Mouse (Mus musculus) lung, postnatal 0 days (tissue): ENCODE measurements around the gene Itgb6. TPM values are rescaled to one million over a fixed set of nuclear protein-coding genes. Genes with fewer than 3 reads are reported as not detected.

ENCODE experiments used
- ATAC-seq: fragments of 200-750 bp; cut with Nextera tagmentation; 2 replicates; pipeline ENCODE4 v1.8.0; 2017; ENCODE audit warnings: moderate library complexity
- DNase-seq: peaks from one replicate; pipeline ENCODE4 v3.0.0-alpha.2; 2016; ENCODE audit warnings: low spot score
- H3K27ac ChIP-seq: fragments of 300-500 bp; sonication (generic); 2 replicates; pipeline ENCODE4 v1.5.1; 2014; ENCODE audit warnings: antibody characterized with exemption, mild to moderate bottlenecking, low read length, mixed read lengths
- H3K27me3 ChIP-seq: fragments of 300-500 bp; sonication (generic); replicated peaks from 2 replicates; pipeline ENCODE4 v1.6.1; 2014; ENCODE audit warnings: low read length, mixed read lengths; ENCODE audit not compliant: insufficient read depth
- H3K36me3 ChIP-seq: fragments of 300-500 bp; sonication (generic); 2 replicates; pipeline ENCODE4 v1.6.1; 2014; ENCODE audit warnings: low read length, mixed read lengths; ENCODE audit not compliant: insufficient read depth
- H3K4me1 ChIP-seq: fragments of 300-500 bp; sonication (generic); 2 replicates; pipeline ENCODE4 v1.6.1; 2014; ENCODE audit warnings: antibody characterized with exemption, low read depth, low read length, mixed read lengths; ENCODE audit not compliant: insufficient read depth
- H3K4me2 ChIP-seq: fragments of 300-500 bp; sonication (generic); replicated peaks from 2 replicates; pipeline ENCODE4 v1.6.1; 2014; ENCODE audit warnings: low read depth, mild to moderate bottlenecking, low read length, moderate library complexity, mixed read lengths
- H3K4me3 ChIP-seq: fragments of 300-500 bp; sonication (generic); 2 replicates; pipeline ENCODE4 v1.5.1; 2014; ENCODE audit warnings: low read depth, low read length
- H3K9ac ChIP-seq: fragments of 300-500 bp; sonication (generic); replicated peaks from 2 replicates; pipeline ENCODE4 v1.6.1; 2014; ENCODE audit warnings: low read depth, mild to moderate bottlenecking
- H3K9me3 ChIP-seq: fragments of 300-500 bp; sonication (generic); 2 replicates; pipeline ENCODE4 v1.6.1; 2016; ENCODE audit warnings: low read length, mixed read lengths
- CTCF ChIP-seq: IDR thresholded peaks from 2 replicates; pipeline ENCODE4 v1.5.1; 2016; ENCODE audit warnings: antibody characterized with exemption, mild to moderate bottlenecking
- EP300 ChIP-seq: IDR thresholded peaks from 2 replicates; pipeline ENCODE4 v1.6.1; 2016; ENCODE audit warnings: antibody characterized with exemption, mild to moderate bottlenecking, control low read depth
- WGBS: fragments of 180-500 bp; shearing (Covaris S2); extraction: QIAGEN DNeasy Blood & Tissue Kit; methylation state at CpG from one replicate; pipeline ENCODE4 v1.1.7; 2014; 5-methylcytosine and 5-hydroxymethylcytosine counted together
- polyA plus RNA-seq: library from polyadenylated mRNA; unstranded; fragments of >200 nt; fragmentation: Nextera tagmentation; extraction: Ambion mirVana; gene quantifications from 2 replicates; pipeline ENCODE4 v1.2.1, GENCODE M21; 2015

Itgb6 gene
- polyA plus RNA-seq, 1 experiment from 2014 or later: 19.2 TPM

DNA sequence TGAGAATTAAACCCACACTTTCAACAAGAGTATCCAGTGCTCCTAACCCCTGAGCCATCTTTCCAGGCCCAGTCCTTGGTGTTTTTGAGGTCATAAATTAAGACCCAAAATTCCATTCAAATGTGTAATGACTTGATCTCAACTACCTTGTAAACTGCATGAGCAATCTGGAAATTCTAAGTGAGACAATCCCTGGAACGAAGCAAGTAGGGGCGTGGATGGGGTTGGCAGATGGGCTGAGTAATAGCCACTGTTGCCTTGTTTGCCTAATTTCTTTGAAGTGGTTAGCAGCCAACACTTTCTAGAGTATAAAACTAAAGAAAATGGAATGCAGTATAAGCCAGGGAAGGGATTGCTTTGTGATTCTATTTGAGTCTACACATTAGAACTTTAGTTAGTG lies 89.7 kb downstream of the Itgb6 start:
- TF ChIP-seq CTCF (no peak), EP300 (0 out of 2 replicates have a peak, but pooled peaks have one; percentile 20)
- peaks cover 7% of the 10 kb centered on the region for H3K4me1 ChIP-seq
- no peak overlapping the region for H3K4me3 ChIP-seq
- WGBS: 53% methylated on average over 2 of the region's 2 CpGs
- ATAC-seq (no peak), DNase-seq (no peak)
- no peak overlapping the region for H3K27ac ChIP-seq
- H3K36me3 ChIP-seq: no peaks in the 10 kb centered on the region
- H3K4me2 ChIP-seq: no peak overlapping the region
- H3K9me3 ChIP-seq: no peaks in the 10 kb centered on the region
- H3K9ac ChIP-seq: no peak overlapping the region
- H3K27me3 ChIP-seq: no peaks in the 10 kb centered on the region

- Histone ChIP-seq H3K27ac (no peak overlapping the region), H3K4me3 (no peak overlapping the region), H3K4me2 (no peak overlapping the region), H3K4me1 (no peaks in the 10 kb centered on the region), H3K9ac (no peak overlapping the region), H3K27me3 (no peaks in the 10 kb centered on the region), H3K36me3 (no peaks in the 10 kb centered on the region), H3K9me3 (no peaks in the 10 kb centered on the region)
- ATAC-seq (no peak), DNase-seq (no peak)
- TF ChIP-seq CTCF (no peak), EP300 (no peak)
- WGBS: 74% methylated on average over 2 of the region's 2 CpGs
These were observed 92.1 kb downstream of the Itgb6 start for GRCm38 (mm10) chr2:60630304-60630703.

- Histone ChIP-seq H3K4me1 (no peaks in the 10 kb centered on the region), H3K9ac (no peak overlapping the region), H3K9me3 (no peaks in the 10 kb centered on the region), H3K36me3 (no peaks in the 10 kb centered on the region), H3K4me3 (no peak overlapping the region), H3K27me3 (no peaks in the 10 kb centered on the region), H3K4me2 (no peak overlapping the region), H3K27ac (no peak overlapping the region)
- DNase-seq (no peak), ATAC-seq (no peak)
- TF ChIP-seq CTCF (no peak), EP300 (no peak)
- WGBS: 81% methylated on average over 4 of the region's 4 CpGs
These were observed 94.5 kb downstream of the Itgb6 start for GRCm38 (mm10) chr2:60627952-60628351.

GRCm38 (mm10) chr2:60627515-60627914 lies 94.9 kb downstream of the Itgb6 start:
- ATAC-seq (no peak), DNase-seq (no peak)
- Histone ChIP-seq H3K9ac (no peak overlapping the region), H3K4me2 (no peak overlapping the region), H3K4me1 (no peaks in the 10 kb centered on the region), H3K27me3 (no peaks in the 10 kb centered on the region), H3K36me3 (no peaks in the 10 kb centered on the region), H3K9me3 (no peaks in the 10 kb centered on the region), H3K4me3 (no peak overlapping the region), H3K27ac (no peak overlapping the region)
- WGBS: 57% methylated on average over 10 of the region's 10 CpGs
- TF ChIP-seq EP300 (no peak), CTCF (no peak)

DNA sequence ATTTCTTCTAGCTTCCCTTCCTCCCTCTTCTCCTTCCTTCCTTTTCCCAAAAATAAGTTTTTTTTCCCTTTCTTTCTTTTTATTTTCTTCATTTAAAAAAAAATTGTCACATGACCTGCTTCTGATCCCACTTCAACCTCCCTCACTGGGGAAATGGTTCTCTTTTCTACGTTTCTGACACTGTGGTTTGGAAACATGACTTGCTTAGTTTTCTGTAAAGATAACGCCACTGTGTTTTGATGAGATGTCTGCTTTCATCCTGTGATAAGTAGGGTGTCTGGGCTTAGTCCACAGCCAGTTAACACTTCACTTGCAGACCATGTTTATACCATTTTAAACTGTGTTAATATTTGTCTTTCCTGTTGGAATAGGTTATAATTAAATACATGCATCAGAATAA lies 96.7 kb downstream of the Itgb6 start:
- no peak overlapping the region for H3K4me2 ChIP-seq
- TF ChIP-seq EP300 (no peak), CTCF (no peak)
- ATAC-seq (no peak), DNase-seq (no peak)
- no peaks in the 10 kb centered on the region for H3K27me3 ChIP-seq
- H3K27ac ChIP-seq: no peak overlapping the region
- no peaks in the 10 kb centered on the region for H3K4me1 ChIP-seq
- WGBS: 30% methylated on average over 2 of the region's 2 CpGs
- H3K9ac ChIP-seq: no peak overlapping the region
- no peaks in the 10 kb centered on the region for H3K9me3 ChIP-seq
- no peak overlapping the region for H3K4me3 ChIP-seq
- no peaks in the 10 kb centered on the region for H3K36me3 ChIP-seq

DNA sequence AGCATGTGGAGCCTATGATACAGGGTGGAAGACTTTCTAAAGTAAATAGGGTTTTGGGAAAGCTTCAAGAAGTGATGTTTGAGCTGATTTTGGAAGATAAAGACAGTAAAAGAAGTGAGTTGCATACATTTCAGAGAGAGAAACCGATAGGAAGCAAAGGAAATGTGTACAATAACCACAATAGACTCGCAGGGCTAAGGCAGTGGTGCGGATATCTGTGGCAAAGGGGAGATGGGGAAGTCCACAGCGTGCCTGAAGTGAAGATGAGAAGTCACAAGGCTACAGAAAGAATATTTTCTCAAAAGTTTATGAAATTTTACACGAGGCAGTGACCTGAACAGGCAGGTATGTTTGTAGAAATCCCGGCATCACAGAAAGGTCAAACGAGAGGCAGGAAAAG lies 100.3 kb downstream of the Itgb6 start:
- Histone ChIP-seq H3K27ac (no peak overlapping the region), H3K9me3 (no peaks in the 10 kb centered on the region), H3K4me2 (no peak overlapping the region), H3K4me3 (no peak overlapping the region), H3K36me3 (no peaks in the 10 kb centered on the region), H3K4me1 (no peaks in the 10 kb centered on the region), H3K9ac (no peak overlapping the region), H3K27me3 (no peaks in the 10 kb centered on the region)
- ATAC-seq: no peak
- no peak for DNase-seq
- 59% methylated on average over 7 of the region's 7 CpGs for WGBS
- TF ChIP-seq CTCF: no peak
- no peak for TF ChIP-seq EP300

DNA sequence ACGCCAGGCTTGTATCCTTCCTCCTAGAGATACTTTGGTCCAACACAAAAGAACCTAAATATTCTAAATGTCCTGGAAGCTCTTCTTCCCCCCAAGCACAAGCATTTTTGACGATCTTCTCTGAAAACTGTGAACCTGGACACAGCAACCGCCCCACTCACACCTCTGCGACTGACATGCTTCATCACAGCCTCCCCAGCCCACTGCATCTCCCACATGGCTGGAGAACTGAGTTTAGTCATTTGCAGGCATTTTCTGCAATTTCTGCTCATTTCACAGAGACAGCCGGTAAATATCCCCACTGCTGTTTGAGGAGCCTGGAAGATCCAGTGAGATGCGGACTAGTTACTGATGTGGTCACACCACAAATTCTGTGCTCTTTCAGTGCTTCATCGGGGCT lies 107.7 kb downstream of the Itgb6 start:
- Histone ChIP-seq H3K27ac (no peak overlapping the region), H3K4me2 (no peak overlapping the region), H3K4me1 (no peaks in the 10 kb centered on the region), H3K27me3 (no peaks in the 10 kb centered on the region), H3K9me3 (no peaks in the 10 kb centered on the region), H3K4me3 (no peak overlapping the region), H3K36me3 (no peaks in the 10 kb centered on the region), H3K9ac (no peak overlapping the region)
- 87% methylated on average over 7 of the region's 7 CpGs for WGBS
- DNase-seq (no peak), ATAC-seq (no peak)
- TF ChIP-seq EP300 (no peak), CTCF (no peak)
